Mouse (Mus musculus) myocyte (in vitro differentiated cells): Measurements from ENCODE around the gene Hist1h2bf.
"Not testable (repeated sequence)": the region's sequence is repeated elsewhere in the genome, so short reads cannot be mapped to it uniquely, and the experiment has no call there.

Source experiments
- CEBPB ChIP-seq: IDR thresholded peaks from 2 replicates; pipeline ENCODE4 v1.6.1; 2011; ENCODE audit warnings: mild to moderate bottlenecking, moderate library complexity; ENCODE audit not compliant: poor library complexity, insufficient read depth, severe bottlenecking
- MAX ChIP-seq: IDR thresholded peaks from one replicate; pipeline ENCODE4 v1.6.1; 2011; ENCODE audit warnings: low read depth, mild to moderate bottlenecking, control low read depth
- MYOG ChIP-seq, 3 experiments: IDR thresholded peaks; one replicate each; pipeline ENCODE4 v1.6.1; 2011; ENCODE audit warnings: control low read depth in 2 of 3, low read depth in 2 of 3, mild to moderate bottlenecking in 2 of 3; ENCODE audit not compliant: insufficient read length in 2 of 3, control insufficient read depth in 1 of 3, insufficient read depth in 1 of 3
- POLR2A ChIP-seq: IDR thresholded peaks from one replicate; pipeline ENCODE4 v1.6.1; 2011; ENCODE audit warnings: low read depth, mild to moderate bottlenecking, control low read depth, moderate library complexity; ENCODE audit not compliant: insufficient read length
- REST ChIP-seq: IDR thresholded peaks from one replicate; pipeline ENCODE4 v1.6.1; 2011; ENCODE audit warnings: mild to moderate bottlenecking, control low read depth, moderate library complexity; ENCODE audit not compliant: insufficient read depth, insufficient read length
- SRF ChIP-seq: IDR thresholded peaks from one replicate; pipeline ENCODE4 v1.6.1; 2011; ENCODE audit warnings: low read depth; ENCODE audit not compliant: control insufficient read depth, insufficient read length
- USF1 ChIP-seq: IDR thresholded peaks from one replicate; pipeline ENCODE4 v1.6.1; 2011; ENCODE audit warnings: low read depth, mild to moderate bottlenecking, control low read depth, moderate library complexity

DNA sequence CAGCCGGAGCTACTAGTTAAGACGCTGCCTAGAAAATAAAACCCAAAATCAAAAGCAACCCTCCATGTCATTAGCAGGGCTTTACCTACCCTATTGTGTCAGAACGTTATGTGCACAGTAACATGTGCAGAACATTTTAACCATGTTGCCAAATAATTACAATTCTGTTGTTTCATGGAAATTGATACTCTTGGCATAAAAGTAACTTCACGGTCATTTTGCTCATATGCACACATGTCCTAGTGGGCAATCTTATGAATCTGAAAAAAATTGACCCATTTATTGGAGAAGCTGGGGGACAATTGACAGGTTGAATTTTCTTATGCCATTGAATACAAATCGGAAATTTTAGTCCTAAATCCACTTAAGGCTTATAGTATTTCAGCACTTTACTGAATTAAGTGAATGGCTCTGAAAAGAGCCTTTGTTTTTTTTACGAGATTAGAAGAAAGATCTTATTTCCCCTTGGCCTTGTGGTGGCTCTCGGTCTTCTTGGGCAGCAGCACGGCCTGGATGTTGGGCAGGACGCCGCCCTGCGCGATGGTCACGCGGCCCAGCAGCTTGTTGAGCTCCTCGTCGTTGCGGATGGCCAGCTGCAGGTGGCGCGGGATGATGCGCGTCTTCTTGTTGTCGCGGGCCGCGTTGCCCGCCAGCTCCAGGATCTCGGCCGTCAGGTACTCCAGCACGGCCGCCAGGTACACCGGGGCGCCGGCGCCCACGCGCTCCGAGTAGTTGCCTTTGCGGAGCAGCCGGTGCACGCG is 3.6 kb downstream of the Hist1h2bf start:
- TF ChIP-seq MYOG (IDR thresholded peaks at IDR 0.05; ENCODE audit: control insufficient read depth in 1 of 3, insufficient read depth in 1 of 3, insufficient read length in 2 of 3, low read depth in 2 of 3); MAX; REST; USF1; SRF; CEBPB: not testable (repeated sequence)
- TF ChIP-seq POLR2A = peak; percentile 30
